Mouse (Mus musculus) layer of hippocampus, postnatal 14 days (tissue): Measurements from ENCODE around the gene Rbm41. TPM values are rescaled to one million over a fixed set of nuclear protein-coding genes. Genes with fewer than 3 reads are reported as not detected.

Source experiments
- DNase-seq, 2 experiments: peaks; one replicate each; pipeline ENCODE4 v3.0.0; 2021 to 2022; ENCODE audit warnings: low spot score in 2 of 2, mixed read lengths in 1 of 2
- long read RNA-seq, 2 experiments: library from polyadenylated mRNA; stranded (forward); transcript quantifications; one replicate each; pipeline ENCODE4 v2.0.0; 2021
- total RNA-seq, 2 experiments: library from RNA; stranded (reverse); gene quantifications; 2 replicates each; pipeline ENCODE4 v1.2.3; 2021

The Rbm41 gene
- 1 to 10 TPM; 8.9 to 9.8 TPM for total RNA-seq
- long read RNA-seq, experiment 1, partial matches to known transcripts, result 0 of 3 reads
- long read RNA-seq, experiment 1, other reads (novel, unspliced or antisense), result 2 of 3 reads
- long read RNA-seq, experiment 2, partial matches to known transcripts, result 0 of 5 reads
- long read RNA-seq, experiment 2, other reads (novel, unspliced or antisense), result 5 of 5 reads

DNA sequence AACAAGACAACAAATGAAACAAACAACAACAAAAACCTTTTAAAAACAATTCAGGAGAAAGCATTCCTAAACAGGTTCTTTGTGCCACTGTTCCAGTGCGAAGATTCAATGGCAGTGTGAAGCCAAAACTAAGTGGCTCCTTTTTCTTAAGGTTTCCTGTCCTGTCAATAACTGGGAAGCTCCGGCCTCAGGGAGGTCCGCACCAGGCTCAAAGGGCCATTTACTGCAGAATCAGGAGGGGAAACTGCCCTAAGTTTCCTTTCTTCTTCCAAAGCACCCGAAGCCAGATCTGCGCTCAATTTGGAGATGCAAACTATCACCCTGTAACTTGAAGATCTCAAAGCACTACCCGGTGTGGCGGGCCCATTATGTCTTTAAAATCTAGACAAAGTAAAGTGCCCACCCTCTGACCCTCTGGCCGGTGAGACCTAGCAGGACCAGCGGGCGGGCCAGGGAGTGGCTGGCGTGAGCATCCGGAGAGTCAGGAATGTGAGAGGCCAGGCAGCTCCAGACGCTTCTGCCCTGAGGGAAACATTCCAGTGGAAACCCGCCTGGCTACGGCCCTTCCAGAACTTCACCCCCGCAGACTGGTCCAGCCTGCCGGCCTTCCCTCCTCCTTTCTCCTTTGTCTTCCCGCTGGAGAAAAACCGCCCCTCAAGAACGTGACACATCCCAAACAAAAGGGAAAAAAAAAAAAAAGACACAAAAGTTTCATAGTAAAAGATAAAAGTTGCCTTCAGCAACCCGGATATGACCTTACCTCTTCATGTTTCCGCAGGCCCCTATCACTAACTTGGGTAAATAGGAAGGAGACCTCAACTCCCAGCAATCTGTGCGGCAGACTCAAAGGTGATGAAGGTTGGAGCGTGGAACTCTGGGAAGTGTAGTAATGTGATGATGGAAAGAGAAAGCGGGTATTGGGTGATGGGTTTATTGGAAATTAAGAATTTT, at the start of gene Rbm41:
Rbm41 (minus strand) TSS at position 856 of the 951 bp plus-strand sequence.
- DNase-seq, result peak; percentile 15 to 67

GRCm38 (mm10) chrX:139998691-139999065, 283 bp upstream of the Rbm41 start:
- DNase-seq, result no peak

GRCm38 (mm10) chrX:139982115-139982514, 16.3 kb downstream of the Rbm41 start:
- no peak for DNase-seq

DNA sequence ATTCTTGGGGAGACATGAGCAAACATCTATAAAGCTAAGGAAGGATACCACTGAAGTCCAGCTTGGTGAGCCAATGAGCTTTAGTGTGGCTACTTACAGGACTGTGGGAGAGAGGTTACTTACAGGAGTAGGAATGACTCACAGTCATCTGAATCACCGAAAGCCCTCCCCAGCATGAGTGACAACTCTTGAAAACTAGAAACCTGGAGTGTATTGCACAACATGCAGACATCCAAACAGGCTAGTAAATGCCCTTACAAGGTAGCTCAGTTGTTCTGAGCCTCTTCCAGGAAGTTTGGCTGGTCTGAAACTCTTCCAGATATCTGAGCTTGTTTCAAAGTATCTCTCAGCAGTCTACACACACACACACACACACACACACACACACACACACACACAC, 64.9 kb downstream of the Rbm41 start:
- no peak for DNase-seq

DNA sequence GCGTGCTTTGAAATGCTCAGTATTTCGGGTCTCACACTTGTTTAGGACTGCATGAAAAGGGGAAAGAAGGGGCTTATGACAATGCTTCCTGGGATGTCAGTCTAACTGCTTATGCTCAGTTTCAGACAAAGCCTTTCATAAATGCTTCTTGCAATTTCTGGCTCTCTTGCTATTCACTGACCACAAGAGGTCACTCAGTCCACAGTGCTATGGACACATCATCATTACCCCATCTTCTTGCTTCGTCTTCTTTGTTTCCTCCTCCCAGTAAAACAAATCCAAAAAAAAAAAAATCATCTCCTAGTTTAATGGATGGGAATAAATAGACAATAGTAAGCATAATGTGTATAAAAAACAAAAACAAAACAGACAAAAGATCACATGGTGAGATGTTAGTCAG, 65.9 kb downstream of the Rbm41 start:
- DNase-seq, result peak in 1 of 2 experiments; percentile 1

- DNase-seq, result no peak
Measured at GRCm38 (mm10) chrX:139920572-139920971, 77.8 kb downstream of the Rbm41 start.

DNA sequence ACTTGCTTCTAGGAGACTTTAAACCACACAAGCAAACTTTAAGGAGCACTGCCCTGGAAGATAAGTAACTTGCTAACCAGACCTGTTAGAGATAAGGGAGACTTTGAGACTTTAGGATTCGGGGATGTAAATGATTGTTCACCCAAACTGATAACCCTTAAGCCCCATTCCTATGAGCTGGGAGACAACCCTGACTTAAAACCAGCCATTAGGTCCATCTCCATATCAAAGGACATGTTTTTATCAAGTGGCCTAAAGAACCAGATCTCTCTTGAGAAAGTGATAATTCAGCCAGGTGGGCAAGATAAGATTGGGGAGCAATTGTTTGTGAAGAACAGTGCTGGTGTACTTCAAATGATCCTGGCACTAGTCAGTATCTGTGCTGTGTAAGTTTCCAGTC, 107.0 kb downstream of the Rbm41 start:
- no peak for DNase-seq

DNA sequence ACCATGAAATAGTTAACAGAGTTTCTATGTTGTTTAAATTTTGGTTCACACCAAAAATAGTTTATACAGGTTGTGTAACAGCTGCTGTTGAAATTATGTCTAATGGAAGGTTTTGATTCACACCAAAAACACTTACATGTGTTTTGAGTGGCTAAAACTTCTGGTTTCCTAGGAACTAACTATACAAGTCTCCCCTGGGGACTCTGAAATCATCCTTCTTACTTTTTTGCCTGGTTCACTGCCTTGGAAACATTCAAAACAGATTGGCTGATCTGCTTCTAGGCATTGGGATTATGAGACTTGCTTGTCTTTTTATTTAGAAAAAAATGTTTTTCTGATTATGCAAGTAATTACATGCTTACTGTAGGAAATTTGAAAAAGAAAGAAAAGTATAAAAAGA, 115.2 kb downstream of the Rbm41 start:
- no peak for DNase-seq

- no peak for DNase-seq
Measured at GRCm38 (mm10) chrX:139877936-139878335, 120.5 kb downstream of the Rbm41 start.

DNA sequence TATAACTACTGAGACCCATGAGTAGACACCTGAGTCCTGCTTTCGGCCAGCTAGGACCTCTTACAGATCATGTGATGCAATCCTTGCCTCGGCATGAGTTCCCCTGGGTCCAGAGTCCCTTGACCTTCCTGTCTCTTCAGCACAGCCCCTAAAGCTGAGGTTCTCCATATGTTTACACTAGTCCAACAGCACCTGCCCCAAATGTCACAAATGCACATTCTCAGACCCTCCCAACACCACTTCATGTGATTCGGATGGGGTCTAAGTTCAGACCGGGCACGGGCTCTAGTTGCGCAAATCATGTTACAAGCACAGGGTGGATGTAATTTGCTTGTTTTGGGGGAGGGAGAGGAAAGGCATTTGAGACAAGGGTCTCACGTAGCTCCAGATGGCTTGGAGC, 121.3 kb downstream of the Rbm41 start:
- no peak for DNase-seq

DNA sequence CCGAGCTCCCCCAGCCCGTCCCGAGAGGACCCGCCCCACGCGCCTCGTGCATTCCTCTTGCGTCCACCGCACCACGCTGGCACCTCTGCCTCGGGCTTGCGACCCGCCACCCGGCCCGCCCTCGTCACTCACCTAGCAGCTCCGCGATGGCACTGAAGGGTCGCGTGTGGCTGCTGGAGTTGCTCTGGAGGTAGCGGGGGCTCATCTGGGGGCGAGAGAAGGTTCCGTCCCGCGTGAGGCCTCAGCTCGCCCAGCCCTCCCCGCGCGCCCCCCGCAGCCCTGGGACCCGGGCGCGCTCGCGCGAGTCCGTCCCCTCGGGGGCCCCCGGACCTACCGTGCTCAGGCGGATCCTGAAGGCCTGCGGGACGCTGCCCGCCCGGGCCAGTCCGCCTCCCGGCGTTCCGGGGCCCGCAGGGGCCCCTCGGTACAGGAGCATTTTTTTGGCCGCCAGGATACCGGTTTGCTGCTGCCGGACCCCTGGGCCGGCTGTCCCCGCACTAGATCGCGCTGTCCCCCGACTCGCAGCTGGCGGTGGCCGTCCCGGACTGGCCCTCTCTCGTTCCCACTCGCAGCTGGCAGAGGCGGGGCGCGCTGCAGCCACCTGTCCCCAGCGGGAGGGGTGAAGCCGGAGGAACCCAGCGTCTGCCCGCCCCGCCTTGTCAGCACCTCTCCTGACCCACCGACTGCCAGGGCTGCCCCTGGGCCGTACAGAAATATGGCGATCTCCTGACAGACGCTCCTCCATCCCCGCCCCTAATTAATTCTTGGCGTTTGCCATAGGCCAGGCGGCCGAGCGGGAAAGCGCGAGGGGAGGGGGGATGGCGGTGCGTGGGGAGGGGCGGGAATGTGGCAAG, 127.2 kb downstream of the Rbm41 start, which contains the start of gene Morc4:
Morc4 (minus strand) TSS at position 740 of the 854 bp plus-strand sequence.
- DNase-seq, result peak; percentile 15 to 31

DNA sequence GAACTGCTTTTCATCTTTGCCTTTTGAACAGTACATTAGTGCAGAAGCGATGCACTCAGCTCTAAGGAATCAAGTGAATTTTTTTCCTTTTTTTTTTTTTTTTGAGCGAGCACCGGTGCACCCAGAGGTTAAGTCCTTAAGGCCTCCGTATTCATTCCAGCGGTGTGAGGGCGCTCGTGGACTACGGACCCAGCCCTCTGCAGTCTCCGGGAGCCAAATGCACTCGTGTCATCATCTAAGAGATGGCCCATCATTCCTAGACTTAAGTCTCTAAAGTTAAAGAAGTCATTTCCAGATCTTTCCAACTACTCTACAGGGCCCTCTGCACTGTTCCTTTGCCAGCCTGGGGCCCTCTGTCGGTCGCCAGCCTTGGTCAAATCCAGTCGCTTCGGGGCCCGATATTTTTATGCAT, 128.1 kb downstream of the Rbm41 start:
- peak in 1 of 2 experiments; percentile 1 for DNase-seq

DNA sequence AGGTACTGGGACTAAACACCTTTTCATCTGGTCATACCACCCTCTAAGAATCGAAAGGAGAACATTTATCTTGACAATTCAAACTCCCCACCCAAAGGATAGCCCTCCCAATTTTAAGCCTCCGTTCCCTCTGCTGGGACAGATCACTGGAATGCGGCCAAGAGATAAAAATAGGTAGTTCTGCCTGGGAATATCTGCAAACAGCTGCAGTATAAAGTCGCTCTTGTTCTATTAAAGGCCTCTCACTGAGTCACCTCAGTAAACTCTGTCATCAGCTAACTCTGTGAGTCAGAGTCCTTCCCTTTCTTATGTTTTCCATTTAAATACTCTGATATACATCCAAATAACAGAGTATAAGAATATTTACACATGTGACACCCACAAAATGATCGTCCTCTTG, 139.0 kb downstream of the Rbm41 start:
- DNase-seq, result no peak

DNA sequence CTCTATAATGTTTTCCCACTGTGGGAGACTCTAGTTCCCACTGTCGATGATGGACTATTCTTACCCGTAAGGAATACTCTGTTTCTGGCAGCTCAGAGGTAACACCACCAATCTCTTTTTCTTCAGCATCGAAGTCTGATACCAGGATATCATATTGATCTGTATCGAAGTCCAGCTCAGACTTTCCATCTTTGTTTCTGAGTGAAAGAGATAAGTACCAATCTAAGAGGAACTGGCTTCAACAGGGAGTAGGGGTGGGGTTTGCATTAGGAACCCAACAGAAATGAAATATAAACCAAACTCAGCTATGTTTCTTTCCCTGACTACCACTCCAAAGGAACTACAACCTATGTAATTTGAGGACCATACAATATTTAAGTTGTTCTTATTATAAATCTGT, 143.6 kb downstream of the Rbm41 start:
- no peak for DNase-seq

DNA sequence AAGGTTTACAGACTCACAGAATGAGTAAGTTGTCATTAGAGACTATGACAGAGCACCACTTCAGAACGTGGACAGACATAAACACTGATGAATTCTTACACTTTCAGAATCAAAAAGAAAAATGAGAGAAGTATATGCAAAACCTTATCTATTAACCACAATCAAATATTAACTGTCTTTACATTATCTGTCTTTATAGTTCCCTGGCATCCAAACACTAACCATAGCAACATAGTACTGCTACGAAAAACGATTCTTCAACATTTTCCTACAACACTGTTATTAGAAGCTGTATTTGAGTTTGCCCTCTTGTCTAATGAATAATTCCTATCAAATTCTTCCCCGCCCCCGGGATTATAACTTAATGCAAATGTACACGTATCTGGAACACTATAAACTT, 157.3 kb downstream of the Rbm41 start:
- DNase-seq, result no peak

Other genes starting within 250 kb of the Rbm41 start
- not detected for gene Ripply1, start 216.2 kb downstream of the Rbm41 start, total RNA-seq
- 10 to 100 TPM in 1 of 2 experiments, 1 to 10 TPM in 1; 1.3 to 12.2 TPM for gene Cldn2, start 197.8 kb downstream of the Rbm41 start, total RNA-seq
- gene Morc4, start 126.9 kb downstream of the Rbm41 start, total RNA-seq, result 1 to 10 TPM; 4.5 to 7.3 TPM
- gene Nup62cl, start 64.1 kb upstream of the Rbm41 start, total RNA-seq, result under 1 TPM; 0.19 to 0.53 TPM
- gene Pih1h3b, start 64.3 kb upstream of the Rbm41 start, total RNA-seq, result not detected